Mouse (Mus musculus): ENCODE data around the gene Sh3pxd2b. TPM values are rescaled to one million over a fixed set of nuclear protein-coding genes. Genes with fewer than 3 reads are reported as not detected.

Sh3pxd2b gene
- 1.4 TPM for polyA plus RNA-seq (2014; fragmentation: Illumina TruSeq; extraction: RNeasy Lipid Tissue Mini Kit (QIAGEN cat#74804); ENCODE audit: low read depth, low replicate concordance)

GRCm38 (mm10) chr11:32347607-32348432 lies at the start of gene Sh3pxd2b:
Gene Sh3pxd2b, plus strand, starts transcription at chr11:32347820.

GRCm38 (mm10) chr11:32299865-32300264 lies 47.8 kb upstream of the Sh3pxd2b start, which contains the start of gene Hbq1a:
Gene Hbq1a, plus strand, starts transcription at chr11:32300069.

GRCm38 (mm10) chr11:32454800-32455506 lies 107.3 kb downstream of the Sh3pxd2b start, which contains the start of gene Ubtd2:
Gene Ubtd2, plus strand, starts transcription at chr11:32455370.

Other genes starting within 250 kb of the Sh3pxd2b start
- not detected for gene Il9r, start 147.5 kb upstream of the Sh3pxd2b start, polyA plus RNA-seq (2014; fragmentation: Illumina TruSeq; extraction: RNeasy Lipid Tissue Mini Kit (QIAGEN cat#74804); ENCODE audit: low read depth, low replicate concordance)
- gene Snrnp25, start 142.4 kb upstream of the Sh3pxd2b start, polyA plus RNA-seq (2014; fragmentation: Illumina TruSeq; extraction: RNeasy Lipid Tissue Mini Kit (QIAGEN cat#74804); ENCODE audit: low read depth, low replicate concordance), result 2.4 TPM
- gene Rhbdf1, start 125.5 kb upstream of the Sh3pxd2b start, polyA plus RNA-seq (2014; fragmentation: Illumina TruSeq; extraction: RNeasy Lipid Tissue Mini Kit (QIAGEN cat#74804); ENCODE audit: low read depth, low replicate concordance), result 0.23 TPM
- 10.6 TPM for gene Mpg, start 121.3 kb upstream of the Sh3pxd2b start, polyA plus RNA-seq (2014; fragmentation: Illumina TruSeq; extraction: RNeasy Lipid Tissue Mini Kit (QIAGEN cat#74804); ENCODE audit: low read depth, low replicate concordance)
- 13.7 TPM for gene Nprl3, start 80.1 kb upstream of the Sh3pxd2b start, polyA plus RNA-seq (2014; fragmentation: Illumina TruSeq; extraction: RNeasy Lipid Tissue Mini Kit (QIAGEN cat#74804); ENCODE audit: low read depth, low replicate concordance)
- not detected for gene Hba-x, start 71.4 kb upstream of the Sh3pxd2b start, polyA plus RNA-seq (2014; fragmentation: Illumina TruSeq; extraction: RNeasy Lipid Tissue Mini Kit (QIAGEN cat#74804); ENCODE audit: low read depth, low replicate concordance)
- not detected for gene Hba-a1, start 64.3 kb upstream of the Sh3pxd2b start, polyA plus RNA-seq (2014; fragmentation: Illumina TruSeq; extraction: RNeasy Lipid Tissue Mini Kit (QIAGEN cat#74804); ENCODE audit: low read depth, low replicate concordance)
- not detected for gene Hbq1b, start 60.9 kb upstream of the Sh3pxd2b start, polyA plus RNA-seq (2014; fragmentation: Illumina TruSeq; extraction: RNeasy Lipid Tissue Mini Kit (QIAGEN cat#74804); ENCODE audit: low read depth, low replicate concordance)
- gene Hba-a2, start 51.3 kb upstream of the Sh3pxd2b start, polyA plus RNA-seq (2014; fragmentation: Illumina TruSeq; extraction: RNeasy Lipid Tissue Mini Kit (QIAGEN cat#74804); ENCODE audit: low read depth, low replicate concordance), result 141 TPM
- not detected for gene Hbq1a, start 47.8 kb upstream of the Sh3pxd2b start, polyA plus RNA-seq (2014; fragmentation: Illumina TruSeq; extraction: RNeasy Lipid Tissue Mini Kit (QIAGEN cat#74804); ENCODE audit: low read depth, low replicate concordance)
- 3.8 TPM for gene Ubtd2, start 107.5 kb downstream of the Sh3pxd2b start, polyA plus RNA-seq (2014; fragmentation: Illumina TruSeq; extraction: RNeasy Lipid Tissue Mini Kit (QIAGEN cat#74804); ENCODE audit: low read depth, low replicate concordance)
- gene Efcab9, start 184.3 kb downstream of the Sh3pxd2b start, polyA plus RNA-seq (2014; fragmentation: Illumina TruSeq; extraction: RNeasy Lipid Tissue Mini Kit (QIAGEN cat#74804); ENCODE audit: low read depth, low replicate concordance), result 1.8 TPM
- gene Stk10, start 185.5 kb downstream of the Sh3pxd2b start, polyA plus RNA-seq (2014; fragmentation: Illumina TruSeq; extraction: RNeasy Lipid Tissue Mini Kit (QIAGEN cat#74804); ENCODE audit: low read depth, low replicate concordance), result 1.3 TPM